Mouse (Mus musculus) forebrain, embryonic 14.5 days (tissue): Measurements from ENCODE around the gene Adora2a. TPM values are rescaled to one million over a fixed set of nuclear protein-coding genes. Genes with fewer than 3 reads are reported as not detected.

ENCODE experiments used
- ATAC-seq: fragments of 200-750 bp; cut with Nextera tagmentation; 2 replicates; pipeline ENCODE4 v1.8.0; 2017; ENCODE audit warnings: mild to moderate bottlenecking, moderate library complexity
- DNase-seq: peaks from one replicate; pipeline ENCODE4 v3.0.0-alpha.2; 2015; ENCODE audit warnings: low spot score
- H3K27ac ChIP-seq: fragments of 300-500 bp; sonication (generic); 2 replicates; pipeline ENCODE4 v1.5.1; 2014; ENCODE audit warnings: low read depth, mild to moderate bottlenecking, control low read depth, low read length, moderate library complexity
- H3K27me3 ChIP-seq: fragments of 300-500 bp; sonication (generic); replicated peaks from 2 replicates; pipeline ENCODE4 v1.6.1; 2014; ENCODE audit warnings: low read length, control low read depth, mixed read lengths; ENCODE audit not compliant: control insufficient read depth, insufficient read depth
- H3K36me3 ChIP-seq: fragments of 300-500 bp; sonication (generic); 2 replicates; pipeline ENCODE4 v1.6.1; 2014; ENCODE audit warnings: low read length, control low read depth; ENCODE audit not compliant: control insufficient read depth, insufficient read depth
- H3K4me1 ChIP-seq: fragments of 300-500 bp; sonication (generic); 2 replicates; pipeline ENCODE4 v1.6.1; 2014; ENCODE audit warnings: antibody characterized with exemption, low read length, control low read depth; ENCODE audit not compliant: control insufficient read depth, insufficient read depth
- H3K4me2 ChIP-seq: fragments of 300-500 bp; sonication (generic); 2 replicates; pipeline ENCODE4 v1.6.1; 2014; ENCODE audit warnings: mild to moderate bottlenecking, control low read depth, low read length
- H3K4me3 ChIP-seq: fragments of 300-500 bp; sonication (generic); 2 replicates; pipeline ENCODE4 v1.5.1; 2014; ENCODE audit warnings: low read depth, low read length, control low read depth
- H3K9ac ChIP-seq: fragments of 300-500 bp; sonication (generic); 2 replicates; pipeline ENCODE4 v1.6.1; 2014; ENCODE audit warnings: mild to moderate bottlenecking, low read length, control low read depth, moderate library complexity
- H3K9me3 ChIP-seq: fragments of 300-500 bp; sonication (generic); replicated peaks from 2 replicates; pipeline ENCODE4 v1.6.1; 2016; ENCODE audit warnings: low read length, control low read depth, mixed read lengths; ENCODE audit not compliant: control insufficient read depth
- WGBS: fragments of 180-500 bp; shearing (Covaris S2); extraction: QIAGEN DNeasy Blood & Tissue Kit; methylation state at CpG from one replicate; pipeline ENCODE4 v1.1.7; 2014; 5-methylcytosine and 5-hydroxymethylcytosine counted together
- polyA plus RNA-seq: library from polyadenylated mRNA; unstranded; fragments of >200 nt; fragmentation: Nextera tagmentation; extraction: Ambion mirVana; gene quantifications from 2 replicates; pipeline ENCODE4 v1.2.1, GENCODE M21; 2014

The Adora2a gene
- polyA plus RNA-seq, 1 experiment from 2014 or later, result 8.8 TPM

- no peak overlapping the region for H3K9ac ChIP-seq
- WGBS, result 61% methylated on average over 4 of the region's 4 CpGs
- no peak overlapping the region for H3K4me2 ChIP-seq
- ATAC-seq, result no peak
- H3K4me3 ChIP-seq, result no peak overlapping the region
- no peak for DNase-seq
- H3K4me1 ChIP-seq, result no peaks in the 10 kb centered on the region
- no peaks in the 10 kb centered on the region for H3K36me3 ChIP-seq
- H3K9me3 ChIP-seq, result no peaks in the 10 kb centered on the region
- H3K27me3 ChIP-seq, result no peaks in the 10 kb centered on the region
- H3K27ac ChIP-seq, result no peak overlapping the region
These were observed 11.6 kb downstream of the Adora2a start for GRCm38 (mm10) chr10:75328201-75328704.

- no peak overlapping the region for H3K27ac ChIP-seq
- 88% methylated on average over 3 of the region's 3 CpGs for WGBS
- no peak for ATAC-seq
- no peaks in the 10 kb centered on the region for H3K4me1 ChIP-seq
- DNase-seq, result no peak
- H3K9ac ChIP-seq, result no peak overlapping the region
- no peak overlapping the region for H3K4me2 ChIP-seq
- no peak overlapping the region for H3K4me3 ChIP-seq
- H3K36me3 ChIP-seq, result no peaks in the 10 kb centered on the region
- no peaks in the 10 kb centered on the region for H3K27me3 ChIP-seq
- H3K9me3 ChIP-seq, result no peaks in the 10 kb centered on the region
These were observed 15.6 kb downstream of the Adora2a start for GRCm38 (mm10) chr10:75332268-75332667.

DNA sequence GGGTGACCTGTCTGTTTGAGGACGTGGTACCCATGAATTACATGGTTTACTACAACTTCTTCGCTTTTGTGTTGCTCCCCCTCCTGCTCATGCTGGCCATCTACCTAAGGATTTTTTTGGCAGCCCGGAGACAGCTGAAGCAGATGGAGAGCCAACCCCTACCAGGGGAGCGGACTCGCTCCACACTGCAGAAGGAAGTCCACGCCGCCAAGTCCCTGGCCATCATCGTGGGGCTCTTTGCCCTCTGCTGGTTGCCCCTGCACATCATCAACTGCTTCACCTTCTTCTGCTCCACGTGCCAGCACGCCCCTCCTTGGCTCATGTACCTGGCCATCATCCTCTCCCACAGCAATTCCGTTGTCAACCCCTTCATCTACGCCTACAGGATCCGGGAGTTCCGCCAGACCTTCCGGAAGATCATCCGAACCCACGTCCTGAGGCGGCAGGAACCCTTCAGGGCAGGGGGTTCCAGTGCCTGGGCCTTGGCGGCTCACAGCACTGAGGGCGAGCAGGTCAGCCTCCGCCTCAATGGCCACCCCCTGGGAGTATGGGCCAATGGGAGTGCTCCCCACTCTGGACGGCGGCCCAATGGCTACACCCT, 16.6 kb downstream of the Adora2a start:
- no peak for DNase-seq
- Histone ChIP-seq H3K4me3 (no peak overlapping the region), H3K36me3 (no peaks in the 10 kb centered on the region), H3K4me1 (no peaks in the 10 kb centered on the region), H3K27me3 (no peaks in the 10 kb centered on the region), H3K9ac (no peak overlapping the region), H3K27ac (no peak overlapping the region), H3K4me2 (no peak overlapping the region), H3K9me3 (no peaks in the 10 kb centered on the region)
- 93% methylated on average over 23 of the region's 23 CpGs for WGBS
- ATAC-seq, result no peak

GRCm38 (mm10) chr10:75334175-75334574, 17.5 kb downstream of the Adora2a start:
- H3K4me3 ChIP-seq, result no peak overlapping the region
- WGBS, result 90% methylated on average over 7 of the region's 7 CpGs
- H3K9me3 ChIP-seq, result no peaks in the 10 kb centered on the region
- no peak for DNase-seq
- no peaks in the 10 kb centered on the region for H3K36me3 ChIP-seq
- H3K4me2 ChIP-seq, result no peak overlapping the region
- ATAC-seq, result no peak
- H3K4me1 ChIP-seq, result no peaks in the 10 kb centered on the region
- no peak overlapping the region for H3K27ac ChIP-seq
- no peaks in the 10 kb centered on the region for H3K27me3 ChIP-seq
- H3K9ac ChIP-seq, result no peak overlapping the region

- ATAC-seq, result no peak
- H3K36me3 ChIP-seq, result no peaks in the 10 kb centered on the region
- H3K4me2 ChIP-seq, result no peak overlapping the region
- H3K27ac ChIP-seq, result no peak overlapping the region
- H3K9me3 ChIP-seq, result no peaks in the 10 kb centered on the region
- H3K4me1 ChIP-seq, result no peaks in the 10 kb centered on the region
- no peak overlapping the region for H3K4me3 ChIP-seq
- 86% methylated on average over 6 of the region's 6 CpGs for WGBS
- DNase-seq, result no peak
- H3K9ac ChIP-seq, result no peak overlapping the region
- no peaks in the 10 kb centered on the region for H3K27me3 ChIP-seq
These were observed 18.4 kb downstream of the Adora2a start for GRCm38 (mm10) chr10:75335075-75335474.

DNA sequence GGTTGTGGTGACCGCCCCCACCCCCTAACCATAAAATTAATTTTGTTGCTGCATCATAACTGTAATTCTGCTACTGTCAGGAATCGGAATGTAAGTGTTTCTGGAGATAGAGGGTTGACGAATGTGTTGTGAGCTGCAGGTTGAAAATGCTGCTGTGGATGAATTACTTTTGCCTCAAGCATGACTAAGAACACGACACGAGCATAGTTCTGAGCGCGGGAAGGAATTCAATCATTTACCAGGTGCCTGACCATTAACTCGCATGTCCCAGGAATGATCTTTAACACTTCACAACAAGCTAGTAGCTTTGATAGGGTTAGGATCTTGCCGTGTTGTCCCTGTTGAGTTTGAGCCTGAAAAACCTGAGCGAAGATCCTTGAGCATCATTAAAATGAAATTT, 20.6 kb downstream of the Adora2a start:
- H3K27ac ChIP-seq, result no peak overlapping the region
- ATAC-seq (no peak), DNase-seq (no peak)
- H3K9me3 ChIP-seq, result no peaks in the 10 kb centered on the region
- H3K4me3 ChIP-seq, result no peak overlapping the region
- H3K4me2 ChIP-seq, result no peak overlapping the region
- WGBS, result 90% methylated on average over 10 of the region's 10 CpGs
- H3K36me3 ChIP-seq, result no peaks in the 10 kb centered on the region
- H3K4me1 ChIP-seq, result no peaks in the 10 kb centered on the region
- no peak overlapping the region for H3K9ac ChIP-seq
- H3K27me3 ChIP-seq, result no peaks in the 10 kb centered on the region

DNA sequence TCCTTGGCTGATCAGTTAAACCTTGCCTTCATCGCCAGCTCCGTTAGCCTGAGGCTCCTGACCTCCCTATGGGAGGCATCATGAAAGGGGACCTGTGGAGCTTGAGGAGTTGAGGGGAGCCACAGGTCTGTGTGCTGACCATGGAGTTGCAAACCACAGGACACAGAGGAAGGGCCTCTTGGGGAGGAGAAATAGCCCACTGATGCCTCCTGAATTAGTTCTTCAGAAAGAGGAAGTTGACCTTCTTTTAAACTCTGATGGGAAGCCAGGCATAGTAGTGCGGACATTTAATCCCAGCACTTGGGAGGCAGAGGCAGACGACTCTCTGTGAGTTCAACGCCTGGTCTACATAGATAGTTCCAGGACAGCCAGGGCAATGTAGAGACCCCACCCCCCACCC, 22.2 kb downstream of the Adora2a start:
- Histone ChIP-seq H3K36me3 (no peaks in the 10 kb centered on the region), H3K4me3 (no peak overlapping the region), H3K27ac (no peak overlapping the region), H3K9me3 (no peaks in the 10 kb centered on the region), H3K27me3 (no peaks in the 10 kb centered on the region), H3K9ac (no peak overlapping the region), H3K4me2 (no peak overlapping the region), H3K4me1 (no peaks in the 10 kb centered on the region)
- no peak for ATAC-seq
- no peak for DNase-seq
- 88% methylated on average over 5 of the region's 5 CpGs for WGBS

GRCm38 (mm10) chr10:75339377-75339776, 22.7 kb downstream of the Adora2a start:
- no peaks in the 10 kb centered on the region for H3K9me3 ChIP-seq
- DNase-seq (no peak), ATAC-seq (no peak)
- H3K27ac ChIP-seq, result no peak overlapping the region
- no peaks in the 10 kb centered on the region for H3K36me3 ChIP-seq
- H3K4me2 ChIP-seq, result no peak overlapping the region
- no peak overlapping the region for H3K4me3 ChIP-seq
- no peaks in the 10 kb centered on the region for H3K4me1 ChIP-seq
- 91% methylated on average over 7 of the region's 7 CpGs for WGBS
- H3K27me3 ChIP-seq, result no peaks in the 10 kb centered on the region
- H3K9ac ChIP-seq, result no peak overlapping the region

- no peak overlapping the region for H3K9ac ChIP-seq
- ATAC-seq, result no peak
- H3K4me3 ChIP-seq, result no peak overlapping the region
- 40% methylated on average over 8 of the region's 8 CpGs for WGBS
- H3K4me1 ChIP-seq, result no peaks in the 10 kb centered on the region
- no peak overlapping the region for H3K4me2 ChIP-seq
- H3K9me3 ChIP-seq, result no peaks in the 10 kb centered on the region
- no peak for DNase-seq
- H3K27me3 ChIP-seq, result no peaks in the 10 kb centered on the region
- H3K27ac ChIP-seq, result no peak overlapping the region
- no peaks in the 10 kb centered on the region for H3K36me3 ChIP-seq
These were observed 25.3 kb downstream of the Adora2a start for GRCm38 (mm10) chr10:75341936-75342335.
